Mouse (Mus musculus): Measurements from ENCODE around the gene Commd6.
A peak's percentile ranks its signal among the peaks of the same experiment; 100 is the strongest.

Commd6 gene

DNA sequence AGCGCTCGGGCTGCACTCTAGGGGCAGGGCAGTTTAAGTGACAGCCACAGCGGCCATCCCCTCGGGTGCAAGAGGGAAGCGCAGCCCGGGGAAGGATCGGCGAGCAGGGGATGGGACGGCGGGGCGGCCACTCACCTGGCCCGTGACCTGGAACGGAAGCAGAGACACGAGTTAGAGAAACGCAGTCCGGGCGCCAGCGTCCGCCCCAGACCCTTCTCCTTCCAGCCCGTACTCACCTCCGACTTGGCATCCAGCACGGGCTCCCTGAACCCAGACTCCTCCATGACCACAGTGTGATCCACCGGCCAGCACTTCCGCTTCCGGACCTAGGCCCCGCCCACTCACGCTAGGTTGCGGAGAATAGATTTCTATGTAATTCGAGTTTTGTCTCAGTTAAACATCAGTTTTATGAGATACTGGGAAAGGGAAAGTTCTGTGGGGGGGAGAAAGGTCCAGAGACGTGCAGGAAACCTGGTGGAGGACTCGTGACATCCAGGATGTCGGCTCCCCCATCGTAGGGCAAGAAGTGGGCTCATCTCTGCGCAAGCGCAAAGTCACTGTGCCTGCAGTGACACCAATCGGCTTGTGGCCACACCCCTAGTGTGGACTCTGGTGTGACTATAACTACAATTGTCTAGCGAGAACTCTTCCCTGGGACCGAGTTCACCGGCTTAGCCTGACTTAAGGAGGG is at the start of gene Commd6:
Commd6 (minus strand) TSS at position 534 of the 691 bp plus-strand sequence.
- peak; percentile 93 for DNase-seq

DNA sequence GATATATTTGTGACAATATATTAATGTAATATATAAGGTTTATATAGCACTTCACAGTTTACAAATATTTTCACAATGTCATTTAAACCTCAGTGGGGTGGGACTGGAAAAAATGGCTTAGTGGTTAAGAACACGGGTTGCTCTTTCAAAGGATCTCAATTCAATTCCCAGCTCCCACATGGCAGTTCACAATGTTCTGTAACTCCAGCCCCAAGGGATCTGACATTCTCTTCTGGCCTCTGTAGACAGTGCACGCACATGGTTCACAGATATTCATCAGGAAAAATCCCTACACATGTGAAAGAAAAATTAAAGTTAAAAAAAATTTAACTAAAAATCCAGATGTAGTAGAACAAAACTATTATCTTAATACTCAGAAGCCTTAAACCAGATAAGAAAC is 47.9 kb upstream of the Commd6 start:
- DNase-seq, result no peak

DNA sequence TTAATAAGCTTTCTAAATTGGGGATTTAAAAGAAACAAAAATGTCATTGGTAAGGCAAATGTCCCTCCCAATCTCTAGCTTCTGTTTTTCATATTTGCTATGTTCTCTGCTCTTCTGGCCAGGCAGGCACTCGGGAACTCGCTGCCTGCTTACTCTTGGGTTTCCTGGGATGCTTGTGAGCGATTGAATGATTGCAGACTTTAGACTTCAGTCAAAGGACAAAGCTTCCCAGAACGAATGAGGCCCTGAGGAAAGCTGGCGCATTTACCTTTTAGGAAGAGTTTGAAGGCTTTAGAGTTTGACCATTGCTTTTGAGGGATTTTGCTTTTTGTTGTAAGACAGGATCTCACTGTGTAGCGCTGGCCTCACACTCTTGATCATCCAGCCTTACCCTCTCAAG is 47.2 kb upstream of the Commd6 start:
- peak; percentile 26 for DNase-seq

DNA sequence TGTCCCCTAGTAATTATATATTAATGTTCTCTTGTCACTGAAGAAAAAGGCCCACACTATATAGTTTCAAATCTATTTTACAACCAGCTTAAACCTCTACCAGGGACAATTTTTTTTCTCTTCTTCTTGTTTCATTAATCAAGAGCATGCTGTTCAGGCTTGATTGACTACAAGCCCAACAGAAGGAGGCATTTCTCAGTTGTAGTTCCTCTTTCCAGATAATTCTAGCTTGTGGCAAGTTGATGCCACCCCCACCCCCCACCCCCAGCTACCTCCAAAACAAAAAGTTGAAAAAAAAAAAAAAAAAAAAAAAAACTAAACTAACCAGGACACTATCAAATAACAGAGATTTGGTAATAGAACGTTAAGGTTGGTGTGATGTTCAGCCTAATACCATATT is 31.7 kb upstream of the Commd6 start:
- no peak for DNase-seq

GRCm38 (mm10) chr14:101668626-101669025 is 28.1 kb upstream of the Commd6 start:
- DNase-seq, result no peak

DNA sequence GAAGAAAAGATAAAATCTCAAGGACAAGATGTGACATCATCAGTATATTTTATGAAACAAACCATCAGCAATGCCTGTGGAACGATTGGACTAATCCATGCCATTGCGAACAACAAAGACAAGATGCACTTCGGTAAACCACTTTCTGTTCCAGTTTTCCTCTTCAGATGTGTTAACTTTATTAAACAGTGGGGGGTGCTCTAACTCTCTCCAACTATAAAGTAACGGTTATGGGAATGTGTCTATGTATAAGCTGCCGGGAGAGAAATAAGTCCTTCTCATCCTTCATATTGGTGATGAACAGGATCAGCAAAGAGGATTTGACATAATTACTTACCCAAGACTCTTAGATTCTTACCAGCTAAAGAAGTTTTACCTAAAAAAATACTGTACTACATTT is 26.1 kb upstream of the Commd6 start:
- DNase-seq, result no peak

DNA sequence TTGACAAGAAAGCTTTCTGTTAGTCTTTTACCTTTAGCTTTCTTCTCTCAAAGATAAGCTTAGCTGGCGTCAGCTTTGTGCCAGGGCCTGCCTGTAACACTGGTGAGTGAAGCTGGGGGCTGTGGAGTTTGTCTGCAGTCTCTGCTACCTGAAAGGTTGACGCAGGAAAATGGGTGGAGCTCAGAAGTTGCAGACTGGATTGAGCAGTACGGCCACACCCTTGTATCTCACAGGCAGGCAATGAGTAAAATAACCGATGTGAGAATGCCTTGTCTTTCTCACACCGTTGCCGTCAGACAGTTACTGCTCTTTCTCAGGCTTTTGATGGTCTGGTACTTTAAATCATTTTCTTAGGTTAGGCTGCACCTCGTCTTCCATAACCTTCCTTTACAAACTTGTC is 25.6 kb upstream of the Commd6 start:
- DNase-seq, result no peak

GRCm38 (mm10) chr14:101664274-101664673 is 23.8 kb upstream of the Commd6 start:
- DNase-seq, result no peak

DNA sequence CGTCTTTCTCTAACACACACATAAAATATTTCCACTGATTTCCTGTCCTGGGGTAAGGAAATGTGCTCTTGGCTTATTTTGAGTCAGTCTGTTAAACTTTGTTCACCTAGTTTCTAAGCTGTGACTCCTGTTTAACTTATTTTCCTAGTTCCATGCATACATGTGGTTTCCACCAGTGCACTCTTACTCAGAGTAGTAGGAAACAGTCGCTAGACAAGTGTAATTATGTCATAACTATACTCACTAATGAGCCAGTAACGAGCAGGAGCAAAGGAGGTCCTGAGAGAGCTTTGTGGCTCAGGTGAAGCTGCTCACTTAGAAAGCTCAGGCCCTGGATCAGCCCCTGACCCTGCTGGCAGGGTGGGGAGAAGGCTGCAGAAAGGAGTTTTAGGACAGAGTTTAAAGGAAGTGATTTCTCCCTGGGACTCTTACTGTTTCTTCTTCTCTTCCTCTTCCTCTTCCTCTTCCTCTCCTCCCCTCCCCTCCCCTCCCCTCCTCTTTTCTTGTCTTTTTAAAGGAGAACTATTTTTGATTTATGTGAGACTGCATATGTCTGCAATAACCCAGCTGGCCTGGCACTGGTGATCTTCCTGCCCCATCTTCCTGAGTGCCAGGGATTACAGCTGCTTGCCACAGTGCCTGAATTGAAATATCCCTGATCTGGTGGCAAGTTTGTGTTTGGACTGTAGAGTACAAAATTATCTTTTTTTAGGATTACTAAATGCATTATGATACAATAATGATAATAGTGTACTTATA is 21.3 kb upstream of the Commd6 start:
- no peak for DNase-seq

GRCm38 (mm10) chr14:101656307-101656706 is 15.8 kb upstream of the Commd6 start:
- no peak for DNase-seq

- DNase-seq, result no peak
These were observed 14.0 kb upstream of the Commd6 start for GRCm38 (mm10) chr14:101654526-101654909.

DNA sequence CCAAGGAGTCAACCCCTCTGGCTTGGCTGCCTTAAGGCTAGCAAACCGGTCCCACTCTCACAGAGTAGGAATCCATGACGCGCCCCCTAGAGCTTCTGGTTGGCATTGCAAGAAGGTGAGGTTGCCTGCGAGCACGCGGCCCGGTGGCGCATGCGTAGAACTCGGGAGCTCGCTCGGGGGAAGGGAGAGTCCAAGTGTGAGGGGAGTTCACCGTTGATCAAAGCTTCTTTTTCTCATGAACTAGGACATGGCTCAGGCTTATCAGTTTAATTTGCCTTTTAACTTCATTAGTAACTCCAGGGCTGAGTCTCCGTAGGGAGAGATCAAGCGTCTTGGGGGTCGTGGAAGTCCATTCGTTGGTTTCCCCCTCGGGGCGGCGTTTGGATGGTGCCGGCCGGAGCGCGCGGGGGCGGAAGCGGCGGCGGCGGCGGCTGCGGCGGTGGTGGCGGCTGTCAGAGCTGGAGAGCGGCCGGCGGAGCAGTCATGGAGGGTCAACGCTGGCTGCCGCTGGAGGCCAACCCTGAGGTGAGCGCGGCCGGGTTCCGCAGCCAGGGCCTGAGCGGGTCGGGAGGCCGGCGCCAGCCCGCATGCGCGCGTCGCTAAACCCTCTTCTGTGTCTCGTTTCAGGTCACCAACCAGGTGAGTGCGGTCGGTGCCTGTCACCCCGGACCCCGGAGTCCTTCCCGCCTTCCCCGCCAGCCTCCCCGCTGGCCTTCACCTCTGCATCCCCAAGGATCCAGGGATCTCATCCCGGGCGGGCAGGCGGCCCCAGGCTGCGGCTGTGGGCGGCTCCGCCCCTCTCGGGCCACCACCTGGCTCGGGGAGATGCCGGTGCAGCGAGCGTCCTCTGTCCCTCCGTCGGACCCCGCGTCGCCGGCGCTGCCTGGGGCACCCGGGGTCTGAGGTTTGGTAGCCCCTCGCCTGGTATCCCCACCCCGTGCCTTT is 13.4 kb upstream of the Commd6 start, which contains the start of gene Uchl3:
Uchl3 (plus strand) TSS at position 387 of the 945 bp plus-strand sequence.
- peak; percentile 99 for DNase-seq

- no peak for DNase-seq
These were observed 12.1 kb upstream of the Commd6 start for GRCm38 (mm10) chr14:101652571-101652970.

DNA sequence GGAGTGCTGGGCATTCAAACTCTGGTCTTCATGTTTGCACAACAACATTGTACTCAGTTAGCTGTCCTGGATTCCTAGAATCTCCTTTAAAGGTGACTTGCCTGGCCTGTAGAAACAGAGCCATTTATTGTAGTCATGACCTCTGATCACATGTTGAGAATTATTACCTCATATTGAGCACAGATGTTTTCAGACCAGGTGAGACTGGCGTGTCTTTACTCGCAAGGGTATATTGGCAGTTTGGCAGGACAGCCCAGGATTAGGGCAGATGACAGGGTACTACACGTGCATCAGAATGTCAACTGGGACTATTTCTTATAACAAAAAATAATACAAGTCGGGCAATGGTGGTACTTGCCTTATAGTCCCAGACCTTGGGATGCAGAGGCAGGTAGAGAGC is 10.1 kb upstream of the Commd6 start:
- no peak for DNase-seq

DNA sequence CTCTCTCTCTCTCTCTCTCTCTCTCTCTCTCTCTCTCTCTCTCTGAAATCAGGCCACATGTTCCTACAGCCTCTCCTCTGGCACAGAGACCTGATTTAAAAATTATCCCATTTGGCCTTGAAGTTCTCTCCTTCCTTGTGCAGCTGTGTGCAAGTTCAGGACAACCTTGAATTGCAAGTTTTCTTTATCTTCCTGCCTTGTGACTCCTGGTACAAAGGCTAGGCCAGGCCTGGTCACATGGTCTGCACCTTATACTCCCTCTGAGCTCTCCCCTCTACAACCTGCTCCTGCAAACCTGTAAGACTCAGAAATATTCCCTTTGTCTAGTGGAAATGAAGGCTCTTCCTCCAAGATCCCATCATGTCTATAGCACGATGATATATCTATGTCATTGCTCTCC is 4.5 kb upstream of the Commd6 start:
- no peak for DNase-seq

DNA sequence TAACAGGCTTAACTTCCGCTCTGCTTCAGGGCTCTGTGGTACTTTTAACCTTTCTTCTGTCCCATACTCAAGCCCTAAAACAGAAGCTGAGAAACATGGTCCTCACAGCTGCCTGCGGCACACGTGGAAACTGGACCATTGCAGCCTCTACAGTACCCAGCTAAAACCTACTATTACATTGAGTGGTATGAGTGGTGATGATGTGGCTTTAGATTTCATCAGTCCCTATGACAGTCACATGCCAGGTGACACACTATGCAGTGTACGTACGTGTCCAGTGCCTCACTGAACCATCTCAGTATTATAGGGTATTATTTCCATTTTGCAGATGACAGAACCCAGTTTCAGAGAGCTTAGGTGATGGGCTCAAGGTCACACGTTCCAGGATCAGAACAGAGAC is 3.1 kb downstream of the Commd6 start:
- no peak for DNase-seq

- no peak for DNase-seq
These were observed 4.7 kb downstream of the Commd6 start for GRCm38 (mm10) chr14:101635765-101636164.

DNA sequence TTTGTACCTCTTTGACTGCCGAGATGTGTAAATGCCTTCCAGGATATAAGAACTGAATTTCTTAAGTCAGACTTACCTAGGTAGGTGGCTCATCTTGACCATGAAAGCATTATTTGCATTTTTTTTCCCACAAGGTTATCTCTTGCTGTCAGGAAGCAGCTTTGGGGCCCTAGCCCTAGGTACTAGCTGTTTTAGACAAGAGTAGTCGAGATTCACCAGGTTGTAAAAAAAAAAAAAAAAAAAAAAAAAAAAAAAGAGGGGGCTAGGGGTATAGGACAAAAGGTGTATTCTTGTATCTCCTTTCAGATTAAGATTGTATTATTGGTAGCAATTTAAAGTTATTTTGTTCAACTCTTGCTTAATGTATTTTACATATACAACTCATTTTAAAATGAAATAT is 9.9 kb downstream of the Commd6 start:
- no peak for DNase-seq

DNA sequence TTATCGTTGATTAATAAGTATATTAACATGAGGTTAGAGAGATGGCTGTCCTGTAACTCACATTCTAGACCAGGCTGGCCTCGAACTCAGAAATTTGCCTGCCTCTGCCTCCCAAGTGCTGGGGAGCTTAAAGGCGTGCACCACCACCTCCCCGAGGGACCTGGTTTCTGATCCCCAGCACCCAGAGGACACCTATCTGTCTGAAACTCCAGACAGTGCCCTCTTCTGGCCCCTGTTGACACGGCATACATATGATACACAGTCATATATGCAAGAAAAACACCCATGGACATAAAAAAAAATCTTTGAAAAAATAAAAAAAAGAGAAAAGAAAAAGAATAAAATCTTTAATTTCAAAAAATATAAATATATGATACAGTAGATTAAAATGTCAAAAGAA is 22.8 kb downstream of the Commd6 start:
- DNase-seq, result no peak

DNA sequence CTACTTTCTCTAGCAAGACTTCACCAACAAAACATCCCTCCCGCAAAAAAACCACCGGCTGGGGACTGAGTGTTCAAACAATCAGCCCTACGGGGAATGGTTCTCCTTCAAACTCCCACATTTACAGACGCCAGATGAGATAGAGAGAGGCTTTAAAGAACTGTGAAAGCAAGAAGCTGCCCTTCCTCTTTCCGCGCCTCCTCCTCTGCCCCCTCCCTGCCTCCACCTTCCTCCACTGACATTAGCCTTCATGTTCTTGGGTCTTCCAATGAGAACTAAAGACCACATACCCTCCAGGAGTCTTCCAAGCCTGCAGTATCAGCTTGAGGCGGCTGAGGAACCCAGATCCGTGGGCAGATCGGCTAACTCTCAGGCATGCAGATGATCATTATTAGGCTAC is 24.3 kb downstream of the Commd6 start:
- DNase-seq, result no peak

- no peak for DNase-seq
These were observed 27.3 kb downstream of the Commd6 start for GRCm38 (mm10) chr14:101613206-101613605.

DNA sequence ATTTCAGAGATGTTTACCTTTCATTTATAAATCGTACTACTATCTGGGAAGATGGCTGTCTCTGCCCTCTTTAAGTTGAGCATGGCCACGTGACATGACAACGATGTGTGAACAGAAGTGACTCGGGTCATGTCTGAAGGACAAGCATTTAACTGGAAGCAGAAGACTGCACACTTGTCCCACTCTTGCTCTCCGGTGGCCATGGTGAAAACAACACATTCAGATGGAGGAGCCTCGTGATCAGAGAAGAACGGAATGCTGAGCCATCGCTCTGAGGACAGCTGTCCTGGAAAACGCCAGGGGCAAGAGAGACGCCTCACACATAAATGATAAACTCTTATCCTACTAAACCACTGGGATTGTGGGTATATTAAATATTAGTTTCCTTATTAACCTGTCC is 29.8 kb downstream of the Commd6 start:
- DNase-seq, result no peak

All from kidney, adult 18-20 months (tissue).